Mouse (Mus musculus) heart, adult 9 months (tissue): ENCODE data around the gene Epha2.

ENCODE experiments used
- DNase-seq, 2 experiments: peaks; one replicate each; pipeline ENCODE4 v3.0.0; 2022; ENCODE audit warnings: low spot score in 2 of 2

The Epha2 gene

DNA sequence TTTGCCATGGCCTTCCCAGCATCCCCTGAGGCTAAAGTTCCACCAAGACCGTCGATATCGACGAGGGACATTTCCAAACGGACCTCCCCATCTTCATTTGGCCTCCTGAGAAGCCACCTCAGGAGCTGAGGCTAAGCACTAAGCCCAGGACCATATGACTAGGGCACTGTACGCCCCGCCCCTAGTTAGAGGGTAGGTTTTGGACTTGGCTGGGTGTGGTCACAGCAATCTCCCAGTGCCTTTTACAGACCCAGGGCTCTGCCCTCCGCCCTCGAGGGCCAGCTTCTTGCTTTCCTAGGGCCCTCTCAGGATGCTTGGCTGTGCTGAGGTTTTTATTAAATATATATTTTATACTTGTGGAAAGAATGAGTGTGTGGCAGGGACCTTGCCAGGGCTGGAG lies 27.7 kb downstream of the Epha2 start:
- no peak for DNase-seq

DNA sequence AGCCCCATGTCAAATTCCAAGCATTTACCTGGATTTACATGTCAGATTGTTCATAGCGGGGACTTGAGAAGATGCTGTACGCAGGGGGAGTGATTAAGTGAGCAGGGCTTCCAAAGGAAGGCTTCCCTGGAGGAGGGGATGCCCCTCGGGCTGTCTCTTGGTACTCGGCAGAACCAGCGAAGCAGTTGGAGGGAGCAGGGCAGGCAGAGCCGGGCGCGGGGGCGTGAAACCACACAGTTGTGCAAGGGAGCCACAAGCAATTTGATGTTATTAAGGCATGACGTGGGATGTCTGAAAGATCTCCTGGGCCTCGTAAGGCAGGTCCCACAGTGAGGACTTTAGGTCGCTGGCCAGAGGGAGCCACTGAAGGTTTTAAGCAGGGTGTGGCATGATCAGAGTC lies 28.9 kb downstream of the Epha2 start:
- no peak for DNase-seq

GRCm38 (mm10) chr4:141331446-141331845 lies 30.4 kb downstream of the Epha2 start:
- DNase-seq: no peak

GRCm38 (mm10) chr4:141332258-141332657 lies 31.2 kb downstream of the Epha2 start:
- no peak for DNase-seq

GRCm38 (mm10) chr4:141334695-141335094 lies 33.7 kb downstream of the Epha2 start:
- DNase-seq: no peak

DNA sequence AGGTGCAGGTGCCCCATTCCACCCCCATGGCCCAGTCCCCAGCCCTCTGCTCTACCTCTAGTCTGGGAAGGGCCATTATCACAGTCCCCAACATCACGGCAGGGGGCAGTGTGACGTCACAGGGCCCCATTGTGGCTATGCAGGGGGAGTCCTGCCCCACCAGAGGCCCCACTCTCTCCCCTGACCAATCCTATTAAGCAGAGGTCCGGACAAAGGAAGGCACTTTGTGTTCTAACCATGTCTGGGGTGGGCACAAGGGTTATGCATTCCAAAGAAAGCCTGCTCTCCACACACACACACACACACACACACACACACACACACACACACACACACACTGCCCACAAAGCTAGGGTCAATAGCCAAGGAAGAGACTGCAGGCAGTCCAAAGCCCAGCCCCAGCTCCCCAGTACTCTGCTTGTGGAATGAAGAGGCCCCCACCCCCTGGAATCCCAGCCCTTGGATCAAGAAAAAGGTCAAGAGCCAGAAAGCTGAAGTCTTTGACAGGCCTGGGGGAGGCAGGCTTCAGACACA lies 34.3 kb downstream of the Epha2 start:
- DNase-seq: no peak

DNA sequence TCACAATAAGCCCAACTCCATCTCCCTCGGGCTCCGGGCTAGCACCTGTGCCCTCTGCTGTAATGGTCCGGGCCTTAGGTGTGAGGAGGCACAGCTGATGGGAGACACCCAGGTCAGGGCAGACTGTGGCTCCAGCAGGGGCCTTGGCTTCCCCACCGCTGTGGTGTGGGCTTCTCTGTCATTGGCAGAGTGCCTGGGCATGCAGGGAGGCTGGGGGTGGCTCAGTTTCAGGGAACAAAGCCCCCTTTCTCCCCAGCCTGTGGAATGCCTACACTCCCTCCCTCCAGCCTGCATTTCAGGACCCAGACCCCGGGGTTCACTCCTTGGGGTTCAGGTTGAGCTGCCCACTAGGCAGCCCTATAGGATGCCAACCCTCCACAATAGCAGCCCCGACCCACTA lies 35.2 kb downstream of the Epha2 start:
- DNase-seq: no peak

GRCm38 (mm10) chr4:141337986-141338385 lies 36.9 kb downstream of the Epha2 start:
- no peak for DNase-seq

DNA sequence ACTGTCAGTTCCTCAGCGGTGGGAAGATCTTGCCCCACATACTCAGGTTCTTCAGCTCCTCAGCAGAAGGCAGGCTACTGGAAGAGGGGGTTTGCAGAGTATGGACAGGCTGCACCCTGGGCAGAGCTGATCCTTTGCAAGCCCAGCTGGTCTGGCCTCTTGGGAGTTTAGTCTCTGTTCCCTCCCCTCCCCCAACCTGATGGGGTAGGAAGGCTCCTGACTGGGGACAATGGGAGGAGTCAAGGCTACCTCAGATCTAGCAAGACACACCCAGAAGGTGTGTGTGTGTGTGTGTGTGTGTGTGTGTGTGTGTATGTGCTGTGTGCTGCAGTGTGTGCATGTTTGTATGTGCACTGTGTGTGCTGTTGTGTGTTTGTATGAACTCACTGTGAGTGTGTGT lies 37.8 kb downstream of the Epha2 start:
- DNase-seq: no peak

DNA sequence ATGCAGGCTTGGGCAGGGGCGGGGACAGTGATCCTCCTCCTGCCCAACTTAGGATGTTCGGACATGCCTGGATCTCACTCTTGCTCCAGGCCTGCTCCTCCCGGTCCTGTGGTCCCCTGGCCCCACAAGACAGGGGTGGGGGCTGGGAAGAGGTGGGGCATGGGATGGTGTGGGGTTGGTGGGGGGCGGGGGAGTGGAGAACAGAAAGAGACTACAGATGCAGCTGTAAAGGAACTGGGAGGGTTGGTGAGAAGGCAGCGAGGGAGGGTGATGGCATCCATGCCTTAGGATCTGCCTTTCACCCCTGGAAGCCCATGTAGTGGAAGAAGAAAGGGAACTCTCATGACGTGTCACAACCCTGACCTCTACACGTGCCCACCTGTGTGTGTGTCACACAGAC lies 40.4 kb downstream of the Epha2 start:
- no peak for DNase-seq

GRCm38 (mm10) chr4:141343515-141343914 lies 42.5 kb downstream of the Epha2 start:
- no peak for DNase-seq

GRCm38 (mm10) chr4:141345219-141345618 lies 44.2 kb downstream of the Epha2 start:
- no peak for DNase-seq

DNA sequence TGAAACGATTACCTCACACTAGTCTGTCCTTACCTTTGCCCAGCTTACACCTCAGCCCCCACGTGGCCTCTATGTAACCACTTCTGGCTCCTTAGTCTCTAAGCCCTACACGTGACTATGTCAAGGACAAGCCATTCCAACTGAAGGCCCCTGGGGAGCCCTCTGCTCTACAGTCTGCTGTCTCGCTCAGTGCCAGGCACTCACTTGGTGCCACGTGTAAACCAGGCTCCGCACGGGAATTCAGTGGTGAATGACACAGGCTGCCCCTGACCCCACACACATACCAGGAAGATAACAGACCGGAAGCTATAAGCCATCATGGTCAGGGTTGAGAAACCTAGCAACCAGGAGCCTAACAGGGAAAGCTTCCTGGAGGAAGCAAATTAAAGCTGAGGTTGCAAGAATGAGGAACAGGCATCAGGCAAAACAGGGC lies 46.3 kb downstream of the Epha2 start:
- DNase-seq: no peak

GRCm38 (mm10) chr4:141348616-141349015 lies 47.6 kb downstream of the Epha2 start:
- no peak for DNase-seq

- DNase-seq: no peak
Observed at GRCm38 (mm10) chr4:141350015-141350414, 49.0 kb downstream of the Epha2 start.

DNA sequence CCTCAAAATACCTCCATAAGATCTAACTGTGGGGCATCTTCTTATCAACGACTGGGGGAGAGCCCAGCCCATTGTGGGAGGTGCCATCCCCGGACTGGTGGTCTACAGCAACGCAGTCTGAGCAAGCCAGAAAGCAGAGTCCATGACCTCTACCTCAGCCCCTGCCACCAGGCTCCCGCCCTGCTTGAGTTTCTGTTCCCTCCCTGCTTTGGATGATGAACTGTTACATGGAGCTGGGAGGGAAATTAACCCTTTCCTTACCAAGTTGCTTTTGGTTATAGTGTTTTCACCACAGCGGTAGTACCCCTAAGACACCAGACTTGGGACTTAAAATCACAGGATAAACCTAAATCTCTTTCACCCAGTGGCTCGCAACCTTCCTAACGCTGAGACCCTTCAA lies 50.9 kb downstream of the Epha2 start:
- no peak for DNase-seq

DNA sequence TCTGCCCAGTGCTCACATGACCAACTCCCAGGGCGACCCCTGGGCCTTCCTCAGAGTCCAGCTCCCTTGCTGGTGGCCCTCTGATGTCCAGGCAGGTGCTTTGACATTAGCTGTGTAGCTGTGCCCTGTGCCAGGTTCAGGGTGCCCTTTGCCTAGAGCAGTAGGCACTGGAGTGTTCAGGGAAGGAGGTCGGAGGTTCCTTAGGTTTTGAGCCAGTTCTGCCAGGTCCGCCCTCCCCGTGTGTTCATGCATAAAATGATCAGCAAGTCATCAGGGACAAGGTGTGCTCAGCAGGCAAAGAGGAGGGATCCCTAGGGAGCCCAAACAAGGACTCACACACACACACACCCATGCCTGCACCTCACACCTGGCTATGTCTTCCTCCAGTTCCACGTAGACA lies 51.9 kb downstream of the Epha2 start:
- no peak for DNase-seq

DNA sequence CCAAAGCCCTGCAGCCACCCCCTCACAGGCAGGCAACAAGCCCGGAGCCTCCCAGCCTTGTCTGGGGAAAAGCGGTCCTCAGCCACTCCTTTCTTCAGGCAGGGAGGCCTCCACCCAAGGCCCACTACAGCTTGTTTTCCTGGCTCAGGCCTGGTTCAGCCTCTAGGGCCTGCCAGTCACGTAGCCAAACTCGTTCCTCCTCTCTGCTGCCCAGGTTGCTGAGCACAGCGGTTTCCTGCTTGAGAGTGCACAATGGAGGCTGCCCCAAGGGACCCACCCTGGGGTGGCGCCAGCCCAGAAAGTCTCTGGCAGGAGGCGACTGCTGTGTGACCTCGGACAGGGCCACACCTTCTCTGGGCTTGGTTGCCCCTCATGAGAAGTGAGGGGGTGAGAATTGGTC lies 52.8 kb downstream of the Epha2 start:
- peak; percentile 58 to 67 for DNase-seq

DNA sequence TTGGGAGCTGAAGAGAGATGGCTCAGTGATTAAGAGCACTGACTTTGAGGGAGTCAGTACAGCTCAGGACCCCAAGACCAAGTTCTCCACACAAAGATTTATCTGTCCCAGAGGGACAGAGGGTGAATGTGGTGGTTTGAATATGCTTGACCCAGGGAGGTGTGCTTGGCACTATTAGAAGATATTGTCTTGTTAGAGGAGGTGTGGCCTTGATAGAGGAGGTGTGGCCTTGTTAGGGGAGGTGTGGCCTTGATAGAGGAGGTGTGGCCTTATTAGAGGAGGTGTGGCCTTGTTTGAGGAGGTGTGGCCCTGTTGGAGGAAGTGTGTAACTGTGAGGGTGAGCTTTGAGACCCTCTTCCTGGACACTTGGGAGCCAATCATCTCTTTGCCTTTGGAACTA lies 56.8 kb downstream of the Epha2 start:
- no peak for DNase-seq

DNA sequence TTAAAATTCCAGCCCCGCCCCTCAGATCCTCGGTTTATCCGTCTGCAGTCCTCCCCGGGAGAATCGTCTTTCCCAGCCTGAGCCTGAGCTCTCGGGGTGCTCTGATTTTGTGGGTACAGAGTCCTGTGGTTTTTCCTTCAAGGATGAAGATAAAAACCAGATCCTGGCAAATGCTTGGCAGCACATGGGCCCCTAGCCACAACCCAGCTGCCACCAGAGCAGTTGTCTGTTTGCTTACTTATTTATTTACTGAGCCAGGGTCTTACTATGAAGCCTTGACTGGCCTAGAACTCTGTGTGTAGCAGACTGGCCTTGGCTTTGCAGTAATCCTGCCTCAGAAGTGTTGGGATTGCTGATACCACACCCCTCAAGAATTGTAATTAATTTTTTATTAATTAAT lies 58.2 kb downstream of the Epha2 start:
- DNase-seq: no peak

DNA sequence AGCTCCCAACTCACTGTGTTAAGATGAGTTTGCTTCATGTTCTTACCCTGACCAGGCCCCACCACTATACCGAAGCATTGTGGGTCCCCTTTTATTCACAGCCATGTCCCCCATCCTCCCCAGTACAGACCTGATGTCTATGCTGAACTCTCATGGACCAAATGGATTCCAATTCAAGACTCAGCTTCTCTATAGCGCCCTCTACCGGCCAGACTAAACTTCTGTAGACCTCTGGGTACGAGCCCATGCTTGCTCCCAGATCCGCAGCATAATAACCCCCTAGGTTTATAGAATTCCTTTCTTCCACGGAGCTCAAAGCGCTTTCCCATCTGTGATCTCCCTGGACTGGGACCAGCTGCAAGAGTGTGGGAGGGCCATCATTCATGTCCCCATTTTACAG lies 59.8 kb downstream of the Epha2 start:
- DNase-seq: no peak

DNA sequence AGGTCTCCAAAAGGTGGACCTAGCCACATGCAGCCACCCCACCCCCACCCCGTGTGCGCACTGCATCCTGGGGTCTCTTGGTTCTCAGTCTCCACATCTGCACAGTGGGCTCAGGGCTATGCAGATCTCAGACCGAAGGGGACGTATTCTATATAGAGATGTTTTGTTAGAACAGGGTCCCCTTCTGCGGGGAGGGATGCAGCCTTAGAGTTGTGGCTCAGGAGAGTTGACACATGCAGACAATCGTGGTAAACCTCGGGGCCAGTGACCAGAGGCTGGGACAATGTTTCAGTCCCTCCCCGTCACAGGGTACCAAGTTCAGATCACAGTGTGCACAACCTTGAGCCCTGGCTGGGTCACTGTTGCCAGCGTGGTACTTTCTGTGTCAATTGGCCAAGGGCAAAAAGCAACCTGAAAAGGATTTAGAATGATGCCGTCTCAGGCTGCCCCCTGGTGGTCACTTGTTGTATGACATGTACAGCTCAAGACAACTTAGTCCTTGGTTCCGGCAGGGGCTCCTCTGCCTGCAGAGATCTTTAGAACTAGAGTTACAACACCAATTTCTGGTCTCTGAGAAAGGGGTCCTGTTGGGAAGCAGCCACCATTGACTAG lies 62.0 kb downstream of the Epha2 start:
- peak; percentile 31 to 76 for DNase-seq

DNA sequence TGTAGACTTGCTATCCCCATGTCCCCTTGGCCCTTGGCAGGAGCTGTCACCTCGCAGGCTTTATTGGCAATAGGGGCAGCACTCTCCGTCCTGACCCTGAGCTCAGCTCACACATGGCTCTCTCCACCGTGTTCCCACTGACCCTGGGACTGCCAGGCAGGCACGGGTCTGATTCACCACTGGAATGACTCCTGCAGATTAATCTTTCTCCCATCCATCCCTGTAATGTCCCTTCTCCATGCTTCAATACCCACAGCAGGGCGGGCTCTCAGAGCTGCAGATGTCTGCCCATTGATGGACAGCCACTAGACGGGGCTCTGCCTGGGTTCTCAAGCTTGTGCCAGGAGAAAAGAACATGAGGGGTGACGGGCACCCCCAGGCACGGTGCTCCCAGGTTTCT lies 64.1 kb downstream of the Epha2 start:
- no peak for DNase-seq

DNA sequence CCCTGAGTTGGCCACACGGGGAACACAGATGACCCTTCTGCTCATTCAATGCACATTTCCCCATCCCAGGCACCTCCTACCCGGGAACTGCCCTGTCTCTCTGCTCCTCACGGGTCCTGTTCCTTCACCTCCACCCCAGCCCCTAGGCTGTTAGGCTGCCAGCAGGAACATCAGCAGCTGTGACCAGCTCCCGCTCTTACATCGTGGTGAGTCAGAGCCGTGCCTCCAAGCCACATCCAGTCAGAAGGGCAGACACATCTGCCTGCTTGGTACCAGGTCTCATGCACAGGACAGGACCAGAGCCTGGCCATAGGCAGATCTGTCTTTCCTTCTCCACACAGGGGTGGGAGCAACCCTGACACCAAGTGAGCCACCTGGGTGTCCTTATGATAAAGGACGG lies 64.8 kb downstream of the Epha2 start:
- no peak for DNase-seq
